Mouse (Mus musculus) left cerebral cortex, postnatal 14 days (tissue): ENCODE data around the gene Rit1. TPM values are rescaled to one million over a fixed set of nuclear protein-coding genes. Genes with fewer than 3 reads are reported as not detected.
"Not testable (repeated sequence)": the region's sequence is repeated elsewhere in the genome, so short reads cannot be mapped to it uniquely, and the experiment has no call there.

Source experiments
- DNase-seq, 2 experiments: peaks; one replicate each; pipeline ENCODE4 v3.0.0; 2021 to 2022; ENCODE audit warnings: low spot score in 2 of 2, mixed read lengths in 1 of 2
- intact Hi-C: fragments of 180-260 bp; cut with DNase I; formaldehyde crosslinking; loops from one replicate; pipeline ENCODE4 v1.15.1; 2025
- long read RNA-seq, 2 experiments: library from polyadenylated mRNA; stranded (forward); transcript quantifications; one replicate each; pipeline ENCODE4 v2.0.0; 2021
- total RNA-seq, 2 experiments: library from RNA; stranded (reverse); gene quantifications; 2 replicates each; pipeline ENCODE4 v1.2.3; 2021

Rit1 gene
- total RNA-seq, result 10 to 100 TPM; 45.5 to 47.8 TPM
- long read RNA-seq, experiment 1, transcript Rit1-201 (6 exons, 1,204 nt), result major isoform, 40 of 55 reads
- long read RNA-seq, experiment 1, partial matches to known transcripts, result 5 of 55 reads
- long read RNA-seq, experiment 1, other reads (novel, unspliced or antisense), result 10 of 55 reads
- long read RNA-seq, experiment 2, transcript Rit1-201 (6 exons, 1,204 nt), result major isoform, 19 of 25 reads
- long read RNA-seq, experiment 2, partial matches to known transcripts, result 1 of 25 reads
- long read RNA-seq, experiment 2, other reads (novel, unspliced or antisense), result 3 of 25 reads

DNA sequence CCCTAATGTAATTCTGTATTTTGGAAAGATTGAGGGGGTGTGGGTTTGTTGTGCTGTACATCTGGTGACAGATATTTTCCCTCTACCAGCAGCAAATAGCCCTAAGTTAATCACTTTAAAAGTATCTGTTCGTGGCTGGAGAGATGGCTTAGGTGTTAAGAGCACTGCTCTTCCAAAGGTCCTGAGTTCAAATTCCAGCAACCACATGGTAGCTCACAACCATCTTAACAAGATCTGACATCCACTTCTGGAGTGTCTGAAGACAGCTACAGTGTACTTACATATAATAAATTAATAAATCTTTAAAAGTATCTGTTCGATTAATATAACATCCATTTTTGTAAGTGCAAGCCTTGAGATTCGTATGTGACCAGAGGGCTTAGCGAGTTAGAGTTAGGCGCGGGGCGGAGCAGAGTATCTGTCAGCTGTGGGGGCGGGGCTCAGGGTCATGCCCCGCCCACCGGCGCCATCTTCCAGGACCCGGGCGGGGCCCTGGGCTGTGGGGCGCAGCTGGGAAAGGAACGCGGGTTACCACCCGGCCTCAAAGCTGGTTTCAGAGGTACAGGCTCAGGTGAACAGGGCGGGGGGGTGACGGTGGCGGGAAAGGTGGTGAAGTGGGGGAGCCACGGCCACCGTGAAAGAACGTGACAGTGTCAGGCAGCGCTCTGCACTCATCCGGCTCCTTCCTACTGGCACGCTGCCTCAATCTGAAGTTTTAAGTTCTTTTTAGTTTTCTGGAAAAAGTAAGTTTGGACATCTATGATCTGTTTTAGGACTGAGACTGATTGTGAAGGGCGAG is at the start of gene Rit1:
TSS of gene Rit1 (plus strand) at position 440 of the 799 bp plus-strand sequence.
- intact Hi-C loops, result no loop called here

DNA sequence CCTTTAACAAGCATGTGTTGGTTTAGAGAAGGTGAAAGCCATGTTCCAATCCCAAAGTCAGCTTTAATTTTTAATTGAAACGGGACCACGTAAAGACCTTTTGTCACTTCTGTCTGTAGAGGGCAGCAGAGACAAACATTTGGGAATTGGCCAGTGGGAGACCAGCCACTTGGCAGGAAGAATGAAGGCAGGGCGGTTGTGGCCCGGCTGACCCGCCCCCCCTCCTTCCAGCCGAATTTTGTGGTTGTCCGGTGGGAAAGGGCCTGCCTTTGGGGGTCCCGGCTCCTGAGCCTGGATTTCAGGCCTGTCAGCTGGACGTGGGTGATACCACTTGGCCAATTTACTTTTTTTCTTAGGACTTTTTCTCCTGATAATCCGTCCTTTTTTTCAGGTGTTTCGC is 39.2 kb upstream of the Rit1 start:
- intact Hi-C loops, result no loop called here
- DNase-seq, result peak; percentile 44 to 65

More for the DNA sequence above, at the start of gene Rit1:
- peak; percentile 77 to 81 for DNase-seq

- no peak for DNase-seq
- intact Hi-C loops, result no loop called here
Observed at GRCm38 (mm10) chr3:88683814-88684213, 32.8 kb upstream of the Rit1 start.

DNA sequence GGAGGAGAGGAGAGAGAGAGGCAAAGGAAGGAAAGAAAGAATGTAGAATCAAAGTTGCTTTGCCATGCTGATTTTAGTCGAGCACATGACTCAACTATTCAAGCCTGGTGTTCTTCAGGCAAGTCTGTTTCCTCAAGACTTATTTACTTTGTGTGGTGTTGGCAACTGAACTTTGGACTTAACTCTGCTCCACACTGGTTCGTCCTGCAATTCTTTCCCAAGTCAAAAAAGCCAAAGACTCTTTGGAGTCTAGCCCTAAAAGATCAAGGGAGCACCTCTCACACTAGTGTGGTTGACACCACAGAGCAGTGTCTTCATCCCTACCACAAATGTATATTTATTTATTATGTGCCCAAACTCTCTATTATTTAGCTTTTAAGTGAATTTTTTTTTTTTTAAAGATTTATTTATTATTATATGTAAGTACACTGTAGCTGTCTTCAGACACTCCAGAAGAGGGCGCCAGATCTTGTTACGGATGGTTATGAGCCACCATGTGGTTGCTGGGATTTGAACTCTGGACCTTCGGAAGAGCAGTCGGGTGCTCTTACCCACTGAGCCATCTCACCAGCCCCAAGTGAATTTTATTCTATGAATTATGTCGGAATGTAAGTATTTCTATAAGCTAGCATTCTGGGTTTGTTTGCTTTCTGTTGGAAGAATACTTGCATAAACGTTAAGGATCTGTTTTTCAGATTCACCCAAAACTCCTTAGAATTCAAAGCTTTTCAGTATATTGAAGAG is 32.2 kb upstream of the Rit1 start:
- DNase-seq, result no peak
- intact Hi-C loops, result no loop called here

DNA sequence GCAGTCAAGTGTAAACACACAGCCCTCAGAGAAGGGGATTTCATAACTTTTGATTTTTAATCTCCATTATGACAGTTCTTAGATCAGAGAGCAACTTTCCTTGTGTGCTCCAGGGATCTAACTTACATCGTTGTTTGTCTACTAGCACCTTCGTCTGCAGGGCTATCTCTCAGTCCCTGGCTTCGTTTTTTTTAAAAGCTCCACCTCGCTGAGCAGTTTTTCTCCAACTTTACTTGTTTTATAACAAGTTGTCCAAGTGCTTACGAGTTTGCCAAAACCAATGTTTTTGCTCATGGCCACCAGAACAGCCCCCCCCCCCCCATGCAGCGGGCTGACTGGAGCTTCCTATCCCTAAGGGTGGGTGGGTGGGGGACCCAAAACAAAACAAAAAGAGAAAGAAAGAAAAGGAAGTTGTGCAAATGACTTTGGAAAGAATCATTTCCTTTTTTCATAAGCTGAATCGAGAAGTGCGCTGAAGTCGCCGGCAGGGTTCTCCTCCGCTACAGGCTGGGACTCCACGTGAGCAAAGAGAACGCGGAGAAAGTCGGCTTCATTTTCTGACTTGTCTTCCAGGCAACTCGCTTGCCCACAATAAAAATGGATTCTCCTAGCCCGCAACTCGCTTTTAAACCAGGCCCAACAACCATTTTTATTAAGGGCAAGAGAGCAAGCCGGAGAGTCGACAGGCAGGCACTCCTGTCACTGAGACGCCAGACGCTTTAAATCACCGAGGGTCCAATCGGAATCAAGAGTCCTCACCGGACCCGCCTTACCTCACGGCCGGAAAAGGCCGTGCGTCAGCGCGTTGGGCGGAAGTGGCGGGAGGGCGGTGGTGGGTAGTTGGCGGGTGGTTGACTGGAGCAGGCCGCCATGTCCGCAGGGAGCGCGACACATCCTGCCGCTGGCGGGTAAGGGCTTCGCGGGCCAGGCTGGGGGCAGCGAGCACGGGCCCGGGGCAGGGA is 31.4 kb upstream of the Rit1 start, which contains the start of gene Khdc4:
TSS of gene Khdc4 (plus strand) at position 824 of the 962 bp plus-strand sequence.
- intact Hi-C loops, result no loop called here

GRCm38 (mm10) chr3:88685958-88686451 is 30.6 kb upstream of the Rit1 start:
- intact Hi-C loops, result no loop called here
- peak; percentile 51 to 60 for DNase-seq

More for the DNA sequence above, 31.4 kb upstream of the Rit1 start, which contains the start of gene Khdc4:
- DNase-seq, result peak; percentile 96 to 99

DNA sequence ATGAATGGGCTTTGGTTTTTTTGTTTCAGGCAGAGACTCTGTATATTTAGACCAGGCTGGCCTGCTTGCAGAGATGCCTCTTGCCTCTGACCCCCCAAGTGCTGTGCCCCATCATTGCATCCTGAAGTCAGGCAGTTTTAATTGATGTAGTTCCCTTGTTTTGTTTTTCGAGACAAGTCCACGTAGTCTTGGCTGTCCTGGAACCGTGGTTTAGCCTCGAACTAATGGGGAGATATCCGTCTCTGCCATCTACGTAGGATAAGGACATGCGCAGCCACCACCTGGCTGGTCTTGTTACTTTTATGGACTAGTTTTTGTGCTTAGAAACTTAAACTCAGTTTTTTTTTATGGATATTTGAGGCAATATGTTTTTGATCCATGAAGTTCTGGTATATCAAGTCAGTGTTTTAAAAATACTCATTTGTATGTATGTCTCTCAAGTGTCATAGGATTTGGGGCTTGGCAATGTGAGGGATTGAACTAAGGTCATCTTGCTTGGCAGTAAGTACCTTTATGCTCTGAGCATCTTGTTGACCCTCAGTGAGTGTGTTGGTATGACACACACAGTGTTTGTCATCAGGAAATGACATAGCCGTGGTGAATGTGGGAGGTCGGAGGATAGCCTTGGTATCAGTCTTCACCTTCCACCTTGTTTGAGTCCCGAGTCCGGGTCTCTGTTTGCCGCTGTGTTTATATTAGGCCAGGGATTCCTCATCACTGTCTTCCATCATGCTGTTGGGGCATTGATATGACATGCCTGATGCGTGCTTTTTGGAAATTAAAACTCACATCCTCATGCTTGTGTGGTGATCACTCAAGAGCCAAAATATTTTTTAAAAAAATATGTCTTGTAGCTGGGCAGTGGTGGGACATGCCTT is 29.7 kb upstream of the Rit1 start:
- intact Hi-C loops, result no loop called here

DNA sequence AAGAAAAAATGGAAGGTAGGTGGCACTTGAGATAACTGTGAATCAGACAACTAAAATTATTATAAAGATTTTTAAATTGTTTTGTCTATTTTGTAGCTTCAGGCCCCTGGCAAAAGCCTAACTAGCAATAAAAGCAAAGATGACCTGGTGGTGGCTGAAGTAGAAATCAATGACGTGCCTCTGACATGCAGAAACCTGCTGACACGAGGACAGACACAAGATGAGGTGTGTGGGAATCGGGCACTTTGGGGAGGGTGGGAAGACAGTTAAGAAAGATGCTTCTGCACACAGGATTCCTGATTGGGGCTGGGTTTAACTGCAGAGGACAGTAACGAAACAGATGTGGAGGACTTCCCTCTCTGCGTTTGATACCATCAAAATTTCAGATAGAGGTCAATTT is 27.6 kb upstream of the Rit1 start:
- intact Hi-C loops, result no loop called here
- no peak for DNase-seq

More for the DNA sequence above, 29.7 kb upstream of the Rit1 start:
- DNase-seq, result no peak

- DNase-seq, result no peak
- intact Hi-C loops, result no loop called here
Observed at GRCm38 (mm10) chr3:88695545-88695944, 21.1 kb upstream of the Rit1 start.

- no peak for DNase-seq
- intact Hi-C loops, result no loop called here
Observed at GRCm38 (mm10) chr3:88698051-88698450, 18.6 kb upstream of the Rit1 start.

GRCm38 (mm10) chr3:88698834-88699233 is 17.8 kb upstream of the Rit1 start:
- intact Hi-C loops, result no loop called here
- DNase-seq, result no peak

DNA sequence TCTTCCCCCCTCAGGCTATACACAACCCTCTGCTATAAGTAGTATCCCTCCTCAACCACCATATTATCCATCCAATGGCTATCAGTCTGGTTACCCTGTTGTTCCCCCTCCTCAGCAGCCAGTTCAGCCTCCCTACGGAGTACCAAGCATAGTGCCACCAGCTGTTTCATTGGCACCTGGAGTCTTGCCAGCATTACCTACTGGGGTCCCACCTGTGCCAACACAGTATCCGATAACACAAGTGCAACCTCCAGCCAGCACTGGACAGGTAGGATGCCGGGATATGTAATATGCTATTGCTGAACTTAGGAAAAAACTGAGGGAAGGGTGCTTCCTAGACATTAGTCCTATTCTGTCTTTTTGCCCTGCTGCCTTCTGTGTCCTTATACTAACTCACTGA is 16.4 kb upstream of the Rit1 start:
- DNase-seq, result no peak
- intact Hi-C loops, result no loop called here

DNA sequence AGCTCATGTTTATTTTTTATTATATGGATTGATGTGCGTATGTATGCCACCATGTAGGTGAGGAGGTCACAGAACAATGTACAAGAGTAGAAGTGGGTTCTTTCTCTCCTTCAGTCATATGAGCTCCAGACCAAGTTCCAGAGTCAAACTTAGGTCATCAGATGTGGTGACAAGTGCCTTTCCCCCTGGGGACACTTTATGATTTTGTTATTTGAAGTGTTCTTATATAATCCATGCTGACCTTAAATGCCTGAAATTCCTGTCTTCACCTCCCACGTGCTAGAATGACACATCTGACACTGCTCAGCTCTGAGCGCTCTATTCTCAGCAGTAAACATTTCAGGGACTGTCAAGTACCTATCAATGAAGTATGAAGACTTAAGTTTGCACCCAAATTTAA is 15.4 kb upstream of the Rit1 start:
- no peak for DNase-seq
- intact Hi-C loops, result no loop called here

DNA sequence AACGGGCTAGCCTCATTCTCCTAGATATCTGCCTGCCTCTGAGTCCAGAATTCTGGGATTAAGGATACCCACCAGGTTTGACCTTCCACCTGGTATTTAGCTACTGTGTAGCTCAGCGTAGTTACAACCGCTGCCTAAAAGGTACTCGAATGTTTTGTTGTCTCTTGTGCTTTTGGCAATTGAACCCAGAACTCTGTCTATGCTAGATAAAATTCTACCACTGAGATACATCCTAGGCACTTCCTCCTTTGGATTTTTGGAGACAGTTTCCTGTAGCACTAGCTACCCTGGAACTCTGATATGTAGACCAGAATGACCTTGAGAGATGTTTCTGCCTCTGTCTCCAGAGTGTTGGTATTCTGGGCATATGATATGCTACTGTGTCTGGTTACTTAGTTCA is 2.9 kb upstream of the Rit1 start:
- intact Hi-C loops, result no loop called here
- DNase-seq, result no peak

DNA sequence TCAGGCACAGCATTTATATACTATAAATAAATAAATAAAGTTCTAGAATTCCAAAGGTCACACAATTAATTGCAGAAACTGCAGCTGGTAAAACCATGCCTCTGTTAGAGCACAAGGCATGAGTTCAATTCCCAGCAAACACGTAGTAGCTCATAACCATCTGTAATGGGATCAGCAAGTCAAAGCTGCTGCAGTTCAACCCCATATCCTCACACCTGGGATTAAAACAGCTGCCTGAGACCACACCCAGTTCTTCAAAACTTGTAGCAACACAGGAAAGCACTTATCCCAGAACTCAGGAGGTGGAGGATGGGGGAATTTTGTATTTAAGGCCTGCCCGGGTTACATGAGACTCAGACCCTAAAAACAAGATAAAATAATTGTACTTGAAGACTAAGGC is 1.9 kb upstream of the Rit1 start:
- intact Hi-C loops, result no loop called here
- DNase-seq, result no peak

DNA sequence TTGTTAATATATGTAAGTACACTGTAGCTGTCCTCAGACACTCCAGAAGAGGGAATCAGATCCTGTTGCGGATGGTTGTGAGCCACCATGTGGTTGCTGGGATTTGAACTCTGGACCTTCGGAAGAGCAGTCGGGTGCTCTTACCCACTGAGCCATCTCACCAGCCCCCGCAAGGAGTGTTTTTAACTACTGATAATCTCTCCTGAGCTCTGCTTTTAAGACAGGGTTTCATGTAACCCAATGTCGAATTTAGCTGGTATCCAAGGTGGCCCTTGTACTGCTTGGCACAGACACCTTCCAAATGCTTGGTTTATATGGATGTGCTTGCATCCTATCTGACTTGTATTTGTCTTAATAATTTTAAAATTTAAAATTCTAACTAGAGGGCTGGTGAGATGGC is 922 bp upstream of the Rit1 start:
- intact Hi-C loops, DNase-seq: not testable (repeated sequence)

- DNase-seq, result peak in 1 of 2 experiments; percentile 30
- intact Hi-C loops, result no loop called here
Observed at GRCm38 (mm10) chr3:88717198-88717798, 660 bp downstream of the Rit1 start.
